Mouse (Mus musculus) limb, embryonic 11.5 days (tissue): Measurements from ENCODE around the gene Prr22. TPM values are rescaled to one million over a fixed set of nuclear protein-coding genes. Genes with fewer than 3 reads are reported as not detected.

Source experiments
- ATAC-seq: fragments of 200-750 bp; cut with Nextera tagmentation; 2 replicates; pipeline ENCODE4 v1.8.0; 2017; ENCODE audit warnings: low read depth; ENCODE audit not compliant: insufficient number of reproducible peaks, low FRiP score, low TSS enrichment
- DNase-seq: peaks from one replicate; pipeline ENCODE4 v3.0.0-alpha.2; 2015; ENCODE audit warnings: low spot score
- H3K27ac ChIP-seq: fragments of 300-500 bp; sonication (generic); replicated peaks from 2 replicates; pipeline ENCODE4 v1.5.1; 2014; ENCODE audit warnings: low read depth, mild to moderate bottlenecking, low read length
- H3K27me3 ChIP-seq: fragments of 300-500 bp; sonication (generic); 2 replicates; pipeline ENCODE4 v1.6.1; 2014; ENCODE audit warnings: mild to moderate bottlenecking, low read length, mixed read lengths; ENCODE audit not compliant: control insufficient read depth, insufficient read depth
- H3K36me3 ChIP-seq: fragments of 300-500 bp; sonication (generic); 2 replicates; pipeline ENCODE4 v1.6.1; 2014; ENCODE audit warnings: mild to moderate bottlenecking, low read length, moderate library complexity, mixed read lengths; ENCODE audit not compliant: control insufficient read depth, insufficient read depth
- H3K4me1 ChIP-seq: fragments of 300-500 bp; sonication (generic); 2 replicates; pipeline ENCODE4 v1.6.1; 2014; ENCODE audit warnings: low read length, mixed read lengths; ENCODE audit not compliant: control insufficient read depth, insufficient read depth
- H3K4me2 ChIP-seq: fragments of 300-500 bp; sonication (generic); 2 replicates; pipeline ENCODE4 v1.6.1; 2014; ENCODE audit warnings: low read depth, mild to moderate bottlenecking, moderate library complexity; ENCODE audit not compliant: severe bottlenecking
- H3K4me3 ChIP-seq: fragments of 300-500 bp; sonication (generic); 2 replicates; pipeline ENCODE4 v1.5.1; 2014; ENCODE audit warnings: low read depth, low read length
- H3K9ac ChIP-seq: fragments of 300-500 bp; sonication (generic); 2 replicates; pipeline ENCODE4 v1.6.1; 2014; ENCODE audit warnings: mild to moderate bottlenecking, low read length
- H3K9me3 ChIP-seq: fragments of 300-500 bp; sonication (generic); 2 replicates; pipeline ENCODE4 v1.6.1; 2016; ENCODE audit warnings: low read length; ENCODE audit not compliant: control insufficient read depth
- WGBS: fragments of 180-500 bp; shearing (Covaris S2); extraction: QIAGEN DNeasy Blood & Tissue Kit; methylation state at CpG from one replicate; pipeline ENCODE4 v1.1.7; 2014; 5-methylcytosine and 5-hydroxymethylcytosine counted together
- polyA plus RNA-seq: library from polyadenylated mRNA; unstranded; fragments of >200 nt; fragmentation: Nextera tagmentation; extraction: Ambion mirVana; gene quantifications from 2 replicates; pipeline ENCODE4 v1.2.1, GENCODE M21; 2014

Prr22 gene
- polyA plus RNA-seq, 1 experiment from 2014 or later = 1.2 TPM

GRCm38 (mm10) chr17:56819694-56820111 lies 49.7 kb downstream of the Prr22 start:
- 72% methylated on average over 8 of the region's 8 CpGs for WGBS
- ATAC-seq (no peak), DNase-seq (no peak)
- H3K27me3 ChIP-seq = no peaks in the 10 kb centered on the region
- H3K4me3 ChIP-seq = no peak overlapping the region
- H3K4me2 ChIP-seq = no peak overlapping the region
- no peaks in the 10 kb centered on the region for H3K36me3 ChIP-seq
- no peak overlapping the region for H3K27ac ChIP-seq
- no peaks in the 10 kb centered on the region for H3K4me1 ChIP-seq
- no peak overlapping the region for H3K9ac ChIP-seq
- H3K9me3 ChIP-seq = no peaks in the 10 kb centered on the region

Other genes starting within 250 kb of the Prr22 start
- gene Gm20219, start 215.9 kb upstream of the Prr22 start, polyA plus RNA-seq = 0.73 and 0.84 TPM in 2 replicates
- gene Safb2, start 185.7 kb upstream of the Prr22 start, polyA plus RNA-seq = 65.3 and 78.6 TPM in 2 replicates
- 119 and 132 TPM in 2 replicates for gene Safb, start 185.4 kb upstream of the Prr22 start, polyA plus RNA-seq
- gene 2410015M20Rik, start 160.5 kb upstream of the Prr22 start, polyA plus RNA-seq = 198 and 203 TPM in 2 replicates
- gene Rpl36, start 156.8 kb upstream of the Prr22 start, polyA plus RNA-seq = 1,726 and 1,764 TPM in 2 replicates
- gene Lonp1, start 143.4 kb upstream of the Prr22 start, polyA plus RNA-seq = 61.9 and 66.3 TPM in 2 replicates
- gene Catsperd, start 142.1 kb upstream of the Prr22 start, polyA plus RNA-seq = 0.61 and 0.85 TPM in 2 replicates
- 118 and 131 TPM in 2 replicates for gene Ranbp3, start 97.0 kb upstream of the Prr22 start, polyA plus RNA-seq
- gene Ndufa11, start 52.5 kb upstream of the Prr22 start, polyA plus RNA-seq = 413 and 428 TPM in 2 replicates
- gene Vmac, start 52.2 kb upstream of the Prr22 start, polyA plus RNA-seq = 19.7 and 21.1 TPM in 2 replicates
- gene Nrtn, start 12.7 kb upstream of the Prr22 start, polyA plus RNA-seq = 19.0 and 19.9 TPM in 2 replicates
- 37.3 and 38.2 TPM in 2 replicates for gene Dus3l, start 5.5 kb upstream of the Prr22 start, polyA plus RNA-seq
- gene Rfx2, start 60.8 kb downstream of the Prr22 start, polyA plus RNA-seq = 2.7 and 2.9 TPM in 2 replicates
- not detected in 2 replicates for gene Acsbg2, start 104.2 kb downstream of the Prr22 start, polyA plus RNA-seq
- gene 1700061G19Rik, start 105.2 kb downstream of the Prr22 start, polyA plus RNA-seq = 0.40 and 0.50 TPM in 2 replicates
- gene Mllt1, start 165.2 kb downstream of the Prr22 start, polyA plus RNA-seq = 33.6 and 43.1 TPM in 2 replicates
- gene Acer1, start 211.9 kb downstream of the Prr22 start, polyA plus RNA-seq = not detected in 2 replicates
- 155 and 159 TPM in 2 replicates for gene Clpp, start 220.1 kb downstream of the Prr22 start, polyA plus RNA-seq
- 40.2 and 42.1 TPM in 2 replicates for gene Alkbh7, start 227.1 kb downstream of the Prr22 start, polyA plus RNA-seq
- 0.72 TPM in 1 of 2 replicates, not detected in the other for gene Pspn, start 229.8 kb downstream of the Prr22 start, polyA plus RNA-seq
- 73.8 and 76.6 TPM in 2 replicates for gene Gtf2f1, start 241.0 kb downstream of the Prr22 start, polyA plus RNA-seq
- 0.21 and 0.37 TPM in 2 replicates for gene Gm17949, start 241.2 kb downstream of the Prr22 start, polyA plus RNA-seq